Mouse (Mus musculus): ENCODE measurements around the gene Gm49369.
"Not testable (repeated sequence)": the region's sequence is repeated elsewhere in the genome, so short reads cannot be mapped to it uniquely, and the experiment has no call there.

Gm49369 gene

DNA sequence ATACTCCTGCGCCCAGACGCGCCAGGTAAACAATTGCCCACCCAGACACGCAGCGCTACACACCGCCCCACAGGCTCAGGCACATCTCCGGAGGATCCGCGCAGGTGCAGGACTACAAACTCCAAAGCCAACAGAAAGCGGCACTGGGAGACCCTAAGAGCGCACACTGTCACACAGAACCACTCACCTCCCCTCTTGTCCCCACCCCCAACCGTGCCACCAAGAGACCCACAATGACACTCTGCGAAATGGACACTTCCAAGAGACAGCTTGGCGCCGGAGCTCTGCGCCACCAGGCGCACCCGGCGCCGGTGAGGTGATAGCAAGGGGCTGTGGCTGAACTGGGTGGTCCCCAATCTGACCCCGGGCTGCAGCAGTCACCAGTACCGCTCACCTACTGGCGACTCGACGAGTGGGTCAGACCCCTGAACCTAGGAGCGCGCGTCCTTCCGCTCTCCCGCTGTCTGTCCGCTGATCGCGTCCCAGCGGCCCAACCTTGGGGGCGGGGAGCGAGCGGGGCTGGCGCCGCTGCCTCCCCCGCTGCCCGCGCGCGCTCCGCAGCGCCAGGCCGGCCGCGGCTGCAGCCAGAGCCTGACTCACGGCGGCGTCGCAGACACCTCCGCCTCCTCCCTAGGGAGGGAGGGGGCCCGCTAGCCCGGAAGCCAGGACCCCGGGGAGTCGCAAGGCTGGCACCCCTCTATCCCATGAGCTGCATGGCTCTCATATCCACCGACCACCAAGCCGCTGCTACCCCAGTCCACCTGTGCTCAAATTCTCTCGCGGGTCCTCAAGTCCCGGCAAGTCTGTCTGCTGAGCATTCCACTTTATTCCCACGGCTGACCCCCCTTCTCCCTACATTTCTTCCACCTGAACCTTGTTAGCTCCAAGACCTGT, 10.5 kb downstream of the Gm49369 start:
- DNase-seq (ENCODE audit: low spot score in 2 of 2), result no peak

DNA sequence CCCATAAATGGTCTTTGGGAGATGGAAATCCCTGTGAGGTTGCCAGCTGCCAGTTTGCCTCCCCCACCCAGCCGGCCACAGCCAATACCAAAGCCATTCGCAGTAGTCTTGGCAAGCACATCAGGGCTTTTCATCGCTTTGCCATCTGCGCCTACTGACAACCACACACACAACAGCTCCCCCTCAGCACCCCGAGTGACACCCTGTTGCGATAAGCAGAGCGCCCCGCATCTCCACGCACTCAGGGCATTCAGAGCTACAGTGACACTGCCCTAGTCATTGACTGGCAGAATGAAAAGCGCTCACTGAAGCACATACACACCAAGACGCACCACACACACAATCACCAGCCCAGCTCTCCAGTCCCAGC, 11.1 kb downstream of the Gm49369 start:
- DNase-seq (ENCODE audit: low spot score in 2 of 2), result peak; percentile 62 to 70

DNA sequence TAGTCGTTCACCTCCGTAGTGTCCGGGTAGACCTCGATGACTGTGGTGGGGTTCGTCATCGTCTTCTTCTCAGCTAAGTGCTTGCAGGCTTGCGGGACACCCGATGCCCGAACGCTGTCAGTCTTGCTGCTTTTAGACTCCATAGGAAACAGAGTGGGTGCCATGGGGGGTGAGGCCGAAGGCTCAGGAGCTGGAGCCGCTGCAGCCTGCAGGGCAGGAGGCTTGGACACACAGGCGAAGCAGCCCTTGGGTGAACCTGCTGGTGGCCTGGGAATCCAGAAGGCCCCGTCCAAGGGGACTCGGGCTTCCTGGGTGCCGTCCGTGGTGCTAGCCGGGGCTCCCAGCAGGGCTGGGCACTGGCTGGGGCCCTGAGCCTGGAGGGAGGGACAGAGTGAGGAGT, 11.5 kb downstream of the Gm49369 start:
- DNase-seq (ENCODE audit: low spot score in 2 of 2), result no peak

DNA sequence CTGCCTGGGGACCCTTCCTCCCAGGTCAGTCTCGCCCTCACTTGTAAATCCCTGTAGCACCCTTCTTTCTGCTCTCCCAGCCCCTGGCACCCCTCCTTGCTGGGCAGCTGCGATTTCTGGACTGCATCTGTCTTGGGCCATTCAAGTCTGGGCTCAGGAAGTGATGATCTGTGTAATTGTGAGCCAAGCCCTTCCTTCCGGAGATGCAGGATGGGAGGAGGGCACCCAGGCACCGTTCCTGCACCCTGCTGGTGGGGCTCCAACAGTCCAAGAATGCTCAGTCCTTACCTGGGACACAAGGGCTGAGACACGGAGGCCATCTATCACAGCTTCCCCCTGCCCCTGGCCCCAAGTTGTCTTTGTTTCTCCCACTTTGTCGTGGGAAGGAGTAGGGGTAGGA, 12.6 kb downstream of the Gm49369 start:
- DNase-seq (ENCODE audit: low spot score in 2 of 2), result no peak

DNA sequence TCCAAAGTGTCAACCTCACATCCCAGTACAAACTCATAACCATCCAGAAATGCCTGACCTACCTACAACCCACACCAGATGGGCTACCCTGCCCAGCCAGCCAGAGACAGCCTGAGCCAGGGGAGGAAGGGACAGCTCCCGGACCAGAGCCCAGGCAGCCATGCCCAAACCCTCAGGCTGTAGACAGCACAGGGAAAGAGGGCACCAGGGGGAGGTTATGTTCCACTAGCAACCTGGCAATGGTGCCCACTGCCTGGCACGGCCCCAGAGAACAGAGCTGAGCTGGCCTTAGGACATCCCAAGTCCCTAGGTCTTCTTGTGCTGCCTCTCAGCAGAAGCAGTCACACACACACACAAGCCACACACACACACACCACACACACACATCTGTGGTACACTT, 13.6 kb downstream of the Gm49369 start:
- DNase-seq (ENCODE audit: low spot score in 2 of 2), result no peak

DNA sequence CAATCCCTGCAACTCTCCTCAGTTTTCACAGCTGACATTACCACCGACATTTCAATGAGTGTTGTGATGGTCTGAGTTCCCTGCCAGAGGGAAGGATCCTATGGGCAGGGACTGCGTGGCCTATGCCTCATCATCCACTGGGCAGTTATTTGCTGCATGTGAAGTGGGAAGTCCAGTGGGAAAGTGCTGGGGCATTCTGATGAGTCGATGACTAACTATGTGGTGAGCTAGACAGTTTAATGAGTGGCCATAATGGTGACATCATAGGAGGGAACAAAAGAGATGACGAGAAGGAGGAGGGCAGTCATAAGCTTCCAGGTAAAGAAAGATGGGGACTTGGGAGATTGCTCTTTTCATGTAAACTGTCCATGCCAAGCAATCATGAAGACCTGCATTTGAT, 19.4 kb downstream of the Gm49369 start:
- DNase-seq (ENCODE audit: low spot score in 2 of 2), result no peak

- no peak for DNase-seq (ENCODE audit: low spot score in 2 of 2)
These were observed 21.7 kb downstream of the Gm49369 start for GRCm38 (mm10) chr7:142360743-142361142.

- DNase-seq (ENCODE audit: low spot score in 2 of 2), result no peak
These were observed 23.3 kb downstream of the Gm49369 start for GRCm38 (mm10) chr7:142359129-142359528.

DNA sequence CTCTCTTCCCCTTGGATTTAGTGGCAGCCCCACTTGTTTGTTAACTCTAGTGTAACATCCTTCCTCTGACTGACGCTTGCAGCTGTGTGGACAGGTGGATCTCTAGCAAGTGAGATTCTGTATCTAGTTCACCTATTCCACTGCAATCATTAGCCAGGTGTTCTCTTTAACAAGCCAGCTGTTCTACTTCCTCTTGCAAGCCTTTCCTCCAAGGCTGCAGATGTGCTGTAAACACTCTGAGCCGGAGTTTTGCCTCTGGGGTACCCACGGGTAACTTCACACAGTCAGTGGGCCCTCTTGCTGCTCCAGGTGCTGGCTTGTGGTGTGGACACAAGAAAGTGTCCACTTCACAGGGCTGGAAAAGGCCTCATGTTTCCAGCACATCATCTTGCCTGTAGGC, 24.9 kb downstream of the Gm49369 start:
- DNase-seq (ENCODE audit: low spot score in 2 of 2), result no peak

DNA sequence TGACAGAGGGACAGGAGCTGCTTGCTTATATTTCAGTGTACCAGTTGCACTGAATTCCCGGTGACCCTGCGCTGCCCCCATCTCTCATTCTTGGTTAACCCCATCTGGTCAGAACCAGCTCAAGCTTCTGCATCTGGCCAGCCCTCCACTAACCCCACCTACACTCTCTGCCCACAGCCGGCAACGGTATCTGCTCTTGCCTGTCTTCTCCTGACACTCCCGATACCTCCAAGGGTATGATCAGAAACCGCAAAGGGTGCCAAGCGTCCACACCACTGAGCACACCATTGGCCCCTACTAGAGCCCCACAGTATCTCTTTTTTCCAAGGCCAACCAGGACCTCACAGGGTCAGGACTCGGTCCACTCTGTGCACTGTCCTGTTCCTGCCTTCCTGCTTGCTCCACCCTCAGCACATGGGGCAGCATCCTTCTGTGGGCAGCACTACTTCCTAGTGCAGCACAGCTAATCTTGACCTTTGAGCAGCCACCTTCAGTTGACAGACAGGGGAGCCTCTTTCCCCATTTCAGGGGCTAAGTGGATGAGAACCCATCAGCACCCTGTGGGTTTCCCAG, 27.7 kb downstream of the Gm49369 start:
- no peak for DNase-seq (ENCODE audit: low spot score in 2 of 2)

DNA sequence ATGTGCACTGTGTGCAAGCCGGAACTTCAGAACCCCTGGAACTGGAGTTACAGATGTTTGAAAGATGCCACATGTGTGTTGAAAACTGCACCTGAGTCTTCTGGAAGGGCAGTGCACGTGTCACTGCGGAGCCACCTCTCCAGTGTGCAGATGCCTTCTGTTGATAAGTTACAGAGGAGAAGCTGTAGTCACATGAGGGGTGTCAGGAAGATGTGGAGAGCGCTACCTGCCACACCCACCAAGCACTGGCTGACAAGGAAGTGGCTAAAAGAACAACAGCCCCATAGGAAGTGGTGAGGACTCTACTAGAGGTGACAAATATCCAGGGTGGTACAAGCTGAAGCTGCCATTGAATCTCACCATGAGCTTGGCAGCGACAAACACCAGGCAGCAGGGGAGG, 28.6 kb downstream of the Gm49369 start:
- DNase-seq (ENCODE audit: low spot score in 2 of 2), result no peak

DNA sequence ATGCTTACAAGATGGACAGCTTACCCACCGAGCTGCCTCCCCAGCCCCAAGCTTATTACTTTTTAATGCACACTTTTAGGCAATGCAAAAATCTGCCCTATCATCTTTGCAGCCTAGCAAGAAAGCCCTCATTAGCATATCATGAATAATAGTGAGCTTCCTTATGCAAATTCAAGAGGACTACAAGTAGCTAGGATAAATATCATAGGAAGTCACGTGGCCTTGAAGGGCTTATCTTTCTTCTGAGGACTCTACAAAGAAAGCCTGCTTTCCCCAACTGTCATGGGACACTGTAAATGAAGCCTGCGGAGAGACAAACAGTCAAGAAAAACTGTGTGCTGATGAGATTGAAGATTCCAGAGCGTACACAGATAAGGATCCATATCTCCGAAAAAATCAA, 30.9 kb downstream of the Gm49369 start:
- DNase-seq (ENCODE audit: low spot score in 2 of 2), result no peak

DNA sequence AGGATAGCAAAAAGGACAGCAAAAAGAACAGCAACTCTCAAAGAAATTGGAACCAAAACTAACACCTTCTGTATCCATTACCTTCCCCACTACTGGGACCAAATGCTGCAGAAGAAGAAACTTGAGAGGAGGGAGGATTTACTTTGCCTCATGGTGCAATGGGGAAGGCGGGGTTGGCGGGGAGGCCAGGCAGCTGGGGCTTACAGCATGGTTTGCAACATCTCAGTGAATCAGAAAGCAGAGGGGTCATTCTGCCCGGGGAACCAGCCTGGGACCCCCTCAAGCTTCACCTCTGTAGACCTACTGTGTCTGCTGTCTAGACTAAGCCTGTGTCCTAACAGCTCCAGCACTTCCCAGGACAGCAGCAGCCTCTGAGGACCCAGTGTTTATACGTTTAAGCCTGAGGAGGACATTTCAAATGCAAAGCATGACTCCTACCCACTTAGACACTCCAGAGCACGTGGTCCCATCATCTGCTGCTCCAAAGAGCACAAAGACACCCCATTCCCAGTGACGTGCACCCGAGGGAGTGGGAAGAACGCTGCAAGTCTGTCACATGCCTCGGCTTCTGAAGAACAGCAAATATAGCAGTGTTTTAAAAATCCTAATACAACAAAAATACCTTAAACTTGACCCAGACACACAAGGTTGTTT, 33.0 kb downstream of the Gm49369 start:
- peak; percentile 50 to 82 for DNase-seq (ENCODE audit: low spot score in 2 of 2)

GRCm38 (mm10) chr7:142347542-142347941, 34.9 kb downstream of the Gm49369 start:
- no peak for DNase-seq (ENCODE audit: low spot score in 2 of 2)

GRCm38 (mm10) chr7:142342247-142342640, 40.2 kb downstream of the Gm49369 start:
- no peak for DNase-seq (ENCODE audit: low spot score in 2 of 2)

DNA sequence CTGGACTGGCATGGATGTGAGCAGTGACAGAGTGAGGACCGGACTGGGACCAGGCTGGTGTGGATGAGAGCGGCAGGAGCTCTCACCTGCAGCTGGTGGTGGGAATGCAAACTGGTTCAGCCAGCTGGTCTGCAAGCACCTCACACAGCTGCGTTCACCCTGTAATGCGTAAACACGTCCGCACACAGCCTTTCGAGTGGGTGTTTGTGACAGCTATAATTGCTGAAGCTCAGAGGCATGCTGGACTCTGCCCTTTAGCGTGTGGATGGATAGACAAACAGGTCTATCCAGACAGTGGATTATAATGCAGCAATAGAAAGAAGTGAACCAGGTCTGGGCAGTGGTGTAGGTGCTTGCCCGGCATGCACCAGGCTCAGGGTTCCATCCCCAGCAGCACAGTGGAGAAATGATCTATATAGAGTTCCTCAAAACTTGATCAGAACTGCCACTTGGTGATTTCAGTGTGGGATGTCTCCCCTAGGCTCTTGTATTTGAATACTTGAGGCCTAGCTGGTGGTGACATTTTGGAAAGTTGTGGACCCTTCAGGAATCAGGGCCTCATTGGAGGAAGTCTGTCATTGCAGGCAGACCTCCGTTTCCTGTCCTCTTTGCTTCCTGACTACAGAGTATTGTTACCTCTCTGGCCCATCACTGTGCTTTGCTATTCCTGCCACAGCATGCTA, 40.8 kb downstream of the Gm49369 start:
- no peak for DNase-seq (ENCODE audit: low spot score in 2 of 2)

DNA sequence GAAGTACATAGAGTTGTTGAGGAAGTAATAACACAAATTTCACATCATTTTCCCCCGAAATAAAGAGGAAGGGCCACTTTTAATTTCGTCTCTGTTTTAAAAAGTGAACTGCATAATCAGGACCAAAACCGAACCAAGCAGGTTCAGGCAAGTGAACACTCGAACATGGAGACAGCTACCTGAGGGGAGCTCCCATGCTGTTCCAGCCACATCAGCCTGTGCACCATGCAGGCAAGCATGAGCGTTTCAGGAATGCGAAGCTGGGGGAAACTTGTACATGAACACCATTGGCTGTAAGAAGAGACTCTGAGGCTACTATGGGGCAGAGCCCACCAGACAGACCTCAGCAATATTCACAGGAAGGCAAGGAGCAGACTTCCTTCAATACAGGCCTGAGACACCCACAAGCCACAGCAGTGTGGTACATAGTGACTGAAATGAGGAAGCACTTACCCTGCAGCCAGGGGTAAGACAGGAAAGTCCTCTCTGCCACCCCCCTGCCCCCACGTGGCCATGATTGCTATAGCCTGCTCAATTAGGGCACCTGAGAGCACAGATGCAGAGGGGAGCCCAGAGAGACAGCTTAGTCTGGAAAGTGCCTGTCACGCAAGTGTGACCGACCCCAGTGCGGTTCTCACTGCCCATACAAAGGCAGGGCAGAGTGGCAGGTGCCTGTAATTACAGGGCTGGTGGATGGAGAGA, 42.0 kb downstream of the Gm49369 start:
- no peak for DNase-seq (ENCODE audit: low spot score in 2 of 2)

- no peak for DNase-seq (ENCODE audit: low spot score in 2 of 2)
These were observed 47.3 kb downstream of the Gm49369 start for GRCm38 (mm10) chr7:142335151-142335550.

DNA sequence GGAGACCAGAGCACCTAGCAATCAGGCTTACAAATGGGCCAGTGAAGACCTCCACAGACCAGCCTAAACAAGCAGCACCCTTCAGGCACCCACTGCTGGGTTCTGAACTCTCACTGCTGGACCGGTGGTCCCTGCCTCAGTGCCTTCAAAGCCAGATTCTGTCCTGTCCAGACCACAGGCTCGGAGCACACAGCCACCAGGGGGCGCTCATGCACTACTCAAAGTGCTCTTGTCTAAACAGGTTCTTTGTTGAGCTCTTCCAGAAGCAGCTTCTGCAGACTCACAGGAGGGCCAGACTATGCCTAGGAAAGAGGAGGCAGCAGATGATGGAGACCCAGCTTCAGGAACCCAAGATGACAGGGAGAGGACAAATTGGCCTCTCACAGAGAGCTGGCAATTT, 48.2 kb downstream of the Gm49369 start:
- DNase-seq (ENCODE audit: low spot score in 2 of 2), result peak; percentile 77 to 80

GRCm38 (mm10) chr7:142332741-142333140, 49.7 kb downstream of the Gm49369 start:
- not testable (repeated sequence) for DNase-seq (ENCODE audit: low spot score in 2 of 2)

- DNase-seq (ENCODE audit: low spot score in 2 of 2), result no peak
These were observed 51.2 kb downstream of the Gm49369 start for GRCm38 (mm10) chr7:142331281-142331680.

GRCm38 (mm10) chr7:142330271-142330724, 52.2 kb downstream of the Gm49369 start:
- DNase-seq (ENCODE audit: low spot score in 2 of 2), result no peak

All from right cerebral cortex, postnatal 36 days (tissue).